Mouse (Mus musculus): ENCODE data around the gene Zdhhc13. TPM values are rescaled to one million over a fixed set of nuclear protein-coding genes. Genes with fewer than 3 reads are reported as not detected.

The Zdhhc13 gene
- total RNA-seq, 2 experiments from 2014 or later, result 65.5 to 94.0 TPM

- ATAC-seq (replicated peaks; ENCODE audit: low FRiP score, low TSS enrichment, poor library complexity, severe bottlenecking), result peak; percentile 69
These were observed 78.8 kb downstream of the Zdhhc13 start for GRCm38 (mm10) chr7:48867576-48867975.

GRCm38 (mm10) chr7:48870144-48870543, 81.3 kb downstream of the Zdhhc13 start:
- ATAC-seq (replicated peaks; ENCODE audit: low FRiP score, low TSS enrichment, poor library complexity, severe bottlenecking), result no peak

GRCm38 (mm10) chr7:48870579-48871180, 81.9 kb downstream of the Zdhhc13 start:
- ATAC-seq (replicated peaks; ENCODE audit: low FRiP score, low TSS enrichment, poor library complexity, severe bottlenecking), result no peak

GRCm38 (mm10) chr7:48871292-48871691, 82.5 kb downstream of the Zdhhc13 start:
- peak; percentile 62 for ATAC-seq (replicated peaks; ENCODE audit: low FRiP score, low TSS enrichment, poor library complexity, severe bottlenecking)

GRCm38 (mm10) chr7:48875096-48875495, 86.3 kb downstream of the Zdhhc13 start:
- no peak for ATAC-seq (replicated peaks; ENCODE audit: low FRiP score, low TSS enrichment, poor library complexity, severe bottlenecking)

GRCm38 (mm10) chr7:48876526-48876925, 87.7 kb downstream of the Zdhhc13 start:
- ATAC-seq (replicated peaks; ENCODE audit: low FRiP score, low TSS enrichment, poor library complexity, severe bottlenecking), result no peak

Other genes starting within 250 kb of the Zdhhc13 start
- gene Mrgprb2, start 230.9 kb upstream of the Zdhhc13 start, total RNA-seq (2014; fragmentation: Nextera tagmentation), result not detected in 2 replicates
- gene Mrgprb2, start 230.9 kb upstream of the Zdhhc13 start, total RNA-seq (2017), result not detected in 2 replicates
- gene Mrgprb3, start 145.2 kb upstream of the Zdhhc13 start, total RNA-seq (2014; fragmentation: Nextera tagmentation), result not detected in 2 replicates
- not detected in 2 replicates for gene Mrgprb3, start 145.2 kb upstream of the Zdhhc13 start, total RNA-seq (2017)
- gene Csrp3, start 59.0 kb downstream of the Zdhhc13 start, total RNA-seq (2014; fragmentation: Nextera tagmentation), result 3.9 and 16.2 TPM in 2 replicates
- 33.1 and 36.2 TPM in 2 replicates for gene Csrp3, start 59.0 kb downstream of the Zdhhc13 start, total RNA-seq (2017)
- 109 and 163 TPM in 2 replicates for gene E2f8, start 92.6 kb downstream of the Zdhhc13 start, total RNA-seq (2014; fragmentation: Nextera tagmentation)
- 35.9 and 44.5 TPM in 2 replicates for gene E2f8, start 92.6 kb downstream of the Zdhhc13 start, total RNA-seq (2017)
- 1.4 and 2.6 TPM in 2 replicates for gene Nav2, start 119.7 kb downstream of the Zdhhc13 start, total RNA-seq (2014; fragmentation: Nextera tagmentation)
- gene Nav2, start 119.7 kb downstream of the Zdhhc13 start, total RNA-seq (2017), result 1.4 and 1.5 TPM in 2 replicates